Mouse (Mus musculus) mesoderm, embryonic 11.5 days (tissue): ENCODE measurements around the gene 4930449I24Rik.
"Not testable (repeated sequence)": the region's sequence is repeated elsewhere in the genome, so short reads cannot be mapped to it uniquely, and the experiment has no call there.

Source experiments
- DNase-seq: peaks from one replicate; pipeline ENCODE4 v3.0.0-alpha.2; 2012; ENCODE audit warnings: low read depth, low spot score

4930449I24Rik gene

GRCm38 (mm10) chr5:146502099-146502498 lies at the start of gene 4930449I24Rik:
Gene 4930449I24Rik, plus strand, starts transcription at chr5:146502399.
- DNase-seq = not testable (repeated sequence)

GRCm38 (mm10) chr5:146453556-146453955 lies 48.6 kb upstream of the 4930449I24Rik start:
- no peak for DNase-seq

- DNase-seq = no peak
Observed at GRCm38 (mm10) chr5:146461612-146462011, 40.6 kb upstream of the 4930449I24Rik start.

- no peak for DNase-seq
Observed at GRCm38 (mm10) chr5:146466663-146467062, 35.5 kb upstream of the 4930449I24Rik start.

GRCm38 (mm10) chr5:146468311-146468710 lies 33.9 kb upstream of the 4930449I24Rik start:
- no peak for DNase-seq

GRCm38 (mm10) chr5:146470821-146471220 lies 31.4 kb upstream of the 4930449I24Rik start:
- DNase-seq = no peak

GRCm38 (mm10) chr5:146471311-146471710 lies 30.9 kb upstream of the 4930449I24Rik start:
- DNase-seq = no peak

GRCm38 (mm10) chr5:146471821-146472220 lies 30.4 kb upstream of the 4930449I24Rik start:
- DNase-seq = no peak

- DNase-seq = not testable (repeated sequence)
Observed at GRCm38 (mm10) chr5:146479564-146479963, 22.6 kb upstream of the 4930449I24Rik start.

GRCm38 (mm10) chr5:146481665-146482064 lies 20.5 kb upstream of the 4930449I24Rik start, which contains the start of gene Gm6408:
Gene Gm6408, plus strand, starts transcription at chr5:146481965.
- not testable (repeated sequence) for DNase-seq

- DNase-seq = peak; percentile 6
Observed at GRCm38 (mm10) chr5:146488959-146489358, 13.2 kb upstream of the 4930449I24Rik start.

- DNase-seq = not testable (repeated sequence)
Observed at GRCm38 (mm10) chr5:146491063-146491462, 11.1 kb upstream of the 4930449I24Rik start, which contains the start of gene Gm6370. Gene Gm6370, plus strand, starts transcription at chr5:146491363.

- DNase-seq = not testable (repeated sequence)
Observed at GRCm38 (mm10) chr5:146513823-146514222, 11.6 kb downstream of the 4930449I24Rik start, which contains the start of gene Gm3402. Gene Gm3402, plus strand, starts transcription at chr5:146514123.

GRCm38 (mm10) chr5:146525501-146525900 lies 23.3 kb downstream of the 4930449I24Rik start, which contains the start of gene Gm3404:
Gene Gm3404, plus strand, starts transcription at chr5:146525801.
- not testable (repeated sequence) for DNase-seq

- not testable (repeated sequence) for DNase-seq
Observed at GRCm38 (mm10) chr5:146537347-146537746, 35.1 kb downstream of the 4930449I24Rik start, which contains the start of gene Gm3409. Gene Gm3409, plus strand, starts transcription at chr5:146537647.
